Mouse (Mus musculus) adipocyte (in vitro differentiated cells): ENCODE data around the gene Pitpnm1.

Experiments
- DNase-seq: peaks from one replicate; pipeline ENCODE4 v3.0.0-alpha.2; 2016; ENCODE audit warnings: low spot score

The Pitpnm1 gene

GRCm38 (mm10) chr19:4068717-4069410 lies 30.9 kb upstream of the Pitpnm1 start:
- no peak for DNase-seq

GRCm38 (mm10) chr19:4070311-4070710 lies 29.5 kb upstream of the Pitpnm1 start:
- no peak for DNase-seq

- no peak for DNase-seq
These were observed 29.0 kb upstream of the Pitpnm1 start for GRCm38 (mm10) chr19:4070756-4071155.

- DNase-seq, result no peak
These were observed 28.4 kb upstream of the Pitpnm1 start for GRCm38 (mm10) chr19:4071406-4071805.

GRCm38 (mm10) chr19:4072706-4073424 lies 26.9 kb upstream of the Pitpnm1 start:
- no peak for DNase-seq

GRCm38 (mm10) chr19:4075531-4075930 lies 24.3 kb upstream of the Pitpnm1 start:
- no peak for DNase-seq

GRCm38 (mm10) chr19:4079594-4079993 lies 20.2 kb upstream of the Pitpnm1 start:
- DNase-seq, result no peak

GRCm38 (mm10) chr19:4080511-4081009 lies 19.2 kb upstream of the Pitpnm1 start:
- DNase-seq, result no peak

- no peak for DNase-seq
These were observed 18.4 kb upstream of the Pitpnm1 start, which contains the start of gene Cabp2 for GRCm38 (mm10) chr19:4081394-4081793. Gene Cabp2 (plus strand): TSS chr19:4081578.

- DNase-seq, result no peak
These were observed 17.4 kb upstream of the Pitpnm1 start for GRCm38 (mm10) chr19:4082219-4082965.

GRCm38 (mm10) chr19:4083316-4083715 lies 16.5 kb upstream of the Pitpnm1 start:
- DNase-seq, result no peak

GRCm38 (mm10) chr19:4083826-4084225 lies 16.0 kb upstream of the Pitpnm1 start:
- no peak for DNase-seq

- DNase-seq, result peak; percentile 39
These were observed 14.8 kb upstream of the Pitpnm1 start for GRCm38 (mm10) chr19:4084984-4085383.

- no peak for DNase-seq
These were observed 13.6 kb upstream of the Pitpnm1 start for GRCm38 (mm10) chr19:4086156-4086555.

GRCm38 (mm10) chr19:4087090-4087489 lies 12.7 kb upstream of the Pitpnm1 start:
- peak; percentile 60 for DNase-seq

GRCm38 (mm10) chr19:4088146-4088545 lies 11.7 kb upstream of the Pitpnm1 start:
- DNase-seq, result no peak

- no peak for DNase-seq
These were observed 10.7 kb upstream of the Pitpnm1 start for GRCm38 (mm10) chr19:4089128-4089527.

- no peak for DNase-seq
These were observed 9.4 kb upstream of the Pitpnm1 start for GRCm38 (mm10) chr19:4090446-4090845.

- no peak for DNase-seq
These were observed 8.4 kb upstream of the Pitpnm1 start for GRCm38 (mm10) chr19:4091383-4091782.

GRCm38 (mm10) chr19:4092750-4093149 lies 7.0 kb upstream of the Pitpnm1 start:
- no peak for DNase-seq

- DNase-seq, result no peak
These were observed 6.0 kb upstream of the Pitpnm1 start for GRCm38 (mm10) chr19:4093772-4094171.

GRCm38 (mm10) chr19:4094348-4094747 lies 5.5 kb upstream of the Pitpnm1 start:
- DNase-seq, result peak; percentile 35
